Mouse (Mus musculus): ENCODE measurements around the gene Actr2.
"Not testable (repeated sequence)": the region's sequence is repeated elsewhere in the genome, so short reads cannot be mapped to it uniquely, and the experiment has no call there.

- not testable (repeated sequence) for TF ChIP-seq CTCF, POLR2A (IDR thresholded peaks at IDR 0.05; ENCODE audit: insufficient read depth, low read depth, low read length)
Measured at GRCm38 (mm10) chr11:20143687-20144086, 31.0 kb upstream of the Actr2 start.
